Mouse (Mus musculus): ENCODE measurements at regions not wholly inside any gene's neighbourhood (a gene's known extent, or its start where the extent isn't known, plus 50 kb on each side); places are given as distances from the start of the nearest gene placed in this dataset.
A peak's percentile ranks its signal among the peaks of the same experiment; 100 is the strongest.
"Not testable (repeated sequence)": the region's sequence is repeated elsewhere in the genome, so short reads cannot be mapped to it uniquely, and the experiment has no call there.

DNA sequence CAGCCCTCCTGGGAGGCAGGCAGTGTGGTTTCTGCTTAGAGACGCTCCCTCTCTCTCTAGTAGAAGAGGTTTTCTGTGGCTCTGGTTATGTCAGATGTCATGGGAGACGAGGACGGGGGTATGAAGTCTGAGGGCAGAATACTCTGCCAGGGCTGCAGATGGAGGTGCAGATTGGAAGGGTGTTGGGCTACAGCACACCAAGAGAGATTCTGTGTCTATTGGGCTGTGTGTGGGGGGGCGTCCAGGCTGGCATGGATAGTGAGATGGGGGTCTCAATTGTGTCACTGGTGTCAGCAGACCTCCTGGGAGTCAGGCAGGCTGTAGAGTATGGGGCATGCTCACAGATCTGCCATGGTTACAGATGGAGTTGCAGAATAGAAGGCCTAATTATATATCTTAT, 1777.3 kb upstream of the Cdh9 start:
- WGBS = 81% methylated on average over 4 of the region's 4 CpGs
- H3K36me3 ChIP-seq (ENCODE audit: control insufficient read depth, insufficient read depth, low read length) = no peaks in the 10 kb centered on the region

DNA sequence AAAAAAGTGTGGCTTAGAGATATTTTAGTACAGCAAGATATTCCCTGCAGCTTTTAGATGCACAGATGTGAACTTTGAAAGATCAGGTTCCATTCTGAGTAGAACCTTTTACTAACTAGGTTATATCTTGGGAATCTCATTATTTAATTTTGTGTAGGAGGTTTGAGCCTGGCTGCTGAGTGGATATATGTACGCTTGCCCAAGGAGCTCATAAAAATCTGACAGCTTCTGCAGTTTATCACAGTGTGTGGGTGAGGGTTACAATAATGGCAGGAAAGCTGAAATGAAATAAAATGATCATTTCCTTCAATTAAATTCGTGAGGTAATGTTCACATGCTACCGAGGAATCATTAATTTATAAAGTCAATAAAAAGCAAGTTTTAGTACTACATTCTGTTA, 1746.3 kb upstream of the Cdh9 start:
- no peak for DNase-seq (ENCODE audit: low spot score)
- Histone ChIP-seq H3K27me3 (replicated peaks; ENCODE audit: control insufficient read depth, insufficient read depth, low read length) (no peaks in the 10 kb centered on the region), H3K36me3 (ENCODE audit: control insufficient read depth, insufficient read depth, low read length) (no peaks in the 10 kb centered on the region), H3K9ac (ENCODE audit: low read length) (no peak overlapping the region), H3K9me3 (ENCODE audit: control insufficient read depth, low read length) (no peaks in the 10 kb centered on the region), H3K4me3 (ENCODE audit: low read depth, low read length) (no peak overlapping the region), H3K4me2 (ENCODE audit: low read length) (no peak overlapping the region), H3K27ac (ENCODE audit: low read depth) (no peak overlapping the region), H3K4me1 (replicated peaks; ENCODE audit: control insufficient read depth, insufficient read depth, low read length) (no peaks in the 10 kb centered on the region)
- ATAC-seq (replicated peaks; ENCODE audit: low FRiP score, low TSS enrichment, low read depth) = no peak
- 57% methylated on average over 3 of the region's 3 CpGs for WGBS

More for the DNA sequence above, 1777.3 kb upstream of the Cdh9 start:
- Histone ChIP-seq H3K4me3 (ENCODE audit: low read depth, low read length) (no peak overlapping the region), H3K9me3 (ENCODE audit: control insufficient read depth, low read length) (no peaks in the 10 kb centered on the region), H3K27me3 (replicated peaks; ENCODE audit: control insufficient read depth, insufficient read depth, low read length) (no peaks in the 10 kb centered on the region), H3K4me1 (replicated peaks; ENCODE audit: control insufficient read depth, insufficient read depth, low read length) (no peaks in the 10 kb centered on the region), H3K9ac (ENCODE audit: low read length) (no peak overlapping the region), H3K27ac (ENCODE audit: low read depth) (no peak overlapping the region), H3K4me2 (ENCODE audit: low read length) (no peak overlapping the region)
- no peak for DNase-seq (ENCODE audit: low spot score)
- no peak for ATAC-seq (replicated peaks; ENCODE audit: low FRiP score, low TSS enrichment, low read depth)

GRCm38 (mm10) chr15:15019352-15019751, 1709.2 kb upstream of the Cdh9 start:
- not testable (repeated sequence) for DNase-seq (ENCODE audit: low spot score); H3K27me3 ChIP-seq (replicated peaks; ENCODE audit: control insufficient read depth, insufficient read depth, low read length); H3K4me1 ChIP-seq (replicated peaks; ENCODE audit: control insufficient read depth, insufficient read depth, low read length); H3K27ac ChIP-seq (ENCODE audit: low read depth); H3K9me3 ChIP-seq (ENCODE audit: control insufficient read depth, low read length); H3K4me3 ChIP-seq (ENCODE audit: low read depth, low read length); H3K9ac ChIP-seq (ENCODE audit: low read length); H3K36me3 ChIP-seq (ENCODE audit: control insufficient read depth, insufficient read depth, low read length); H3K4me2 ChIP-seq (ENCODE audit: low read length)
- WGBS = 57% methylated on average over 2 of the region's 2 CpGs
- ATAC-seq (replicated peaks; ENCODE audit: low FRiP score, low TSS enrichment, low read depth) = 0 out of 2 replicates have a peak, but pooled peaks have one; percentile 27

Data from intestine, embryonic 14.5 days (tissue).